Mouse (Mus musculus): ENCODE measurements around the gene Aagab.
A peak's percentile ranks its signal among the peaks of the same experiment; 100 is the strongest.

Aagab gene

GRCm38 (mm10) chr9:63608006-63608405, 5.5 kb downstream of the Aagab start:
- DNase-seq, result no peak

DNA sequence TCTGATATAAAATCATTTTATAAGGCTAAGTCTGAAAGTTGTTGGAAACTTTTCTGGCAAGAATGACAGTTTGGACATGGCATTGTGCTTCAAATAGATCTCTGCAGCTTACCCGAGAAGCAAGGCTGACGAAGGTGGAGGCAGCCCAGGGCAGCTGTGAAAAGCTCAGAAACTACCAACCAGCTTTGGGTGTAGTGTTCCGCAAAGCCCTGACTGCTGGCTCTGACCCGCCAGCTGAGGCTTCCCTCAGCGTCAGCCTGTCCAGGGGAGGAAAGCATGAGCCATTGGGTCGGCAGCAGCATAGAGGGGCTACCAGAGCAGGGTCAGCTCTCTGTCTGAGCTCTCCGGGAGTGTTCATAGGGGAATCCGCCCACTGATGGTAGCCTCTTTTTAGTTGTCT, 6.8 kb downstream of the Aagab start:
- no peak for DNase-seq

GRCm38 (mm10) chr9:63609776-63610175, 7.3 kb downstream of the Aagab start:
- no peak for DNase-seq

DNA sequence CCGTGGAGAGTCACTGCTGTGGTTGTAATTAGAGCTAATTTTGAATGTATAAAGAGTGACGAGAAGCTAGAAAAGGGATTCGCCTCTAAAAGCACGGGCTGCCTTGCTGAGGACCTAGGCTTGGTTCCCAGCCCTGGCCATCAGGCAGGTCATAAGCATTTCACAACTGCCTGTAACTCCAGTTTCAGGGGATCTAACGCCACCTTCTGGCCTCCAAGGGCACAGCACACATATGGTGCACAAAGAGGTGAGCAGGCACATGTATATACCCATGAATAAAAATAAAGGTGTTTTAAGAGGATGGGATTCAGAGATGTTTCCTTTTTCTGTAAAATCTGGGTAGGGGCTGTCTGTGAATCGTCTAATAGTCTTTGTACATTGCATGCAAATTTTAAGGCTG, 7.8 kb downstream of the Aagab start:
- DNase-seq, result no peak

DNA sequence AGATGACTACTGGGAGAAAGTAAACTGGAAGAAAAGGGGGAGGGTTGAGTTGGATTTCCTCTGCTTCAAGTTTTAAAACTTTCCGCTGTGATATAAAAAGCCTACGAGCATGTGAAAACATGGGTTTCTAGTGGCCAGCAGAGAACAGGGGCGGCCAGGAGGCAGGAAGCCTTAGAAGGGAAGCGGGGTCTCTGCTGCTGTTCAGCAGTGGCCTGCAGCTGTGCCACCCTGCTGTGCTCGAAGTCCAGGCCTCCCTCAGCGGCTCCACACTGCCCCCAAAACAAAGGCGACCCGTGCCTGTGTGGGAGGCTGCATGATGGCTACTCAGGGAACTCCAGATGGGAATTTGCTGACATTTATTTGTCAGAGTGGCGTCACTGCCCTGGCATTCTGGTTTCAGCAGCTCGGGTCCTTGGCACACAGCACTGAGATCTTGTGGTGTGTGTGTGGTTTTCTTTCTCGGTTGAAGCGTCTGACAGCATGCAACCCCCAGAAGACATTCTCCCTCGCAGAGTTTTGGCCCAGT, 8.4 kb downstream of the Aagab start:
- DNase-seq, result peak in 1 of 2 experiments; percentile 24

DNA sequence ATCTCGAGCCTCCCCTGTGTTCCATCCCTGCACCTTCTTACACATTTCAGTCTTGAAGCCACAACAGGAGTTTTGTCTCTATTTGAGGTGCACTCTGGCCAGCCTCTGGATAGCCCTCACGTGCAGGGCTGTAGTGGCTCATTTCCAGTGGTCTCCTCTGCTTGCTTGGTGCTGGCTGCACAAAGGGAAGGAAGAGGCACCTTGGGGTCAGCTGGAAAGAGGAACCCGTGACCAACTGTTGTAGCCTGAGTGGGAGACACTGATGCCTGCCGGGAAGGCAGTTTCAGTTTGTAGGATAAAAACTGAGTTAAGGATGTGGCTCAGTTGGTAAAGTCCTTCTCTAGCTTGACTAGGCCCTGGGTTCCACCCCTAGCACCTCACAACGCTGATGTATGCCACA, 9.5 kb downstream of the Aagab start:
- no peak for DNase-seq

DNA sequence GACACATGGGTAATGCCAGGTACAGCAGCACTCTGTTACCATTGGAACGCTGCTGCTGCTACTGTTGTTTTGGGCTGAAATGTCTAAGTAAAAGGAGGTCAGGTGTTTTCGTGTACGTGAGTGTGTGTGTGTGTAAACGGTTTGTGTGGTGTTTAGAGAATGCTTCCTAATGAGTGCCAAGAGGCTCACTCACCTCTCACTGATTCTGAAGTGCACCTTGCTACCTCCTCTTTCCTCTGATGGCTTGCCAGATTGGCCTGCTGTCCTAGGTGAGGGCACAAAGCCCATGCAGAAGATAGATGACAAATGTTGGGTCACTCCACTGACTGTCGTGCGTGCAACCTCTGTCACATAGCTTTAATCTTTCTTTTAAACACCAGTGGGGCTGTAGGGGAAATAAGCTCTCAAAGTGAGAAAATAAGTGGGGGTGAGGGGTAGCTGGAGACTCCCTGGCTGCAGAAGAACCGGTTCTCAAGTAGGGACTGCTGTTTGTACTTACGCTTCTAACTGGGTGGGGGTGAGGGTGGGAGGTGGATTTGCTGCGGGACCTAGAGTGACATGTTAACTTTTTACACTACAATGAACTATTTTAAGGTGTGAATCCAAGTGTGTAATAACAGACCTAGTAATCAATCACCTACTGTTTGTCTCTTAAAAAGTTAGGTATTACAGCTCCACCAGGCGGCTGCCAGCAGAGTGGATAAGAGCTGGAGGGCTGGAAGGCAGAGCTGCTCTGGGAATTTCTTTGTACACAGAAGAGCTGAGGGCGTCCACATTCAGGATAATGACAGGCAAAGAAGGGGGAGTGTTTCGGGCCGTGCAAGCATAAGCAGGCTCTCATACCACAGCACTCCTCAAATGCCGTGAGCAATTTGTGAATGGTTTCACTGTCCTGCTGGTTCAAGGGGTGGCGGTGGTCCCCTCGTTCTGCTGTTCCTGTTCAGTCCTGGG, 10.4 kb downstream of the Aagab start:
- peak; percentile 42 to 56 for DNase-seq

DNA sequence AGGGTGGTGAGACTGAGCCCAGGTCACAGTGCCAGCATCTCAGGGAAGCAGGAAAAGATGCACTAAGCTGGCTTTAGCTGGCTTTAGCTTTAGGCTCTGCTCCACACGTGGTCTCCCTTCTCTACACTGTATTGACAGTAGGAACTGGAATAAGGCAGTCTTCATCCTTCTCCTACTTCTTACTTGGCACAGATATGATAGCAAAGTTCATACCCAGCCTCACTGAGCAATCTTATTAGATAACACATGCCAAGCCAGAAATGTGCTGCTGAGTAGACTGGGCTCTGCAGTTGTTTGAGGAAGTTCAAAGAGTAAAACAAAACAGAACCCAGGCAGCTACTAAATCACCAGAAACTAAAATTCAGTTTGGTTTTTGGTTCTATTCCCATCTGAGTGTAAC, 11.1 kb downstream of the Aagab start:
- DNase-seq, result no peak

DNA sequence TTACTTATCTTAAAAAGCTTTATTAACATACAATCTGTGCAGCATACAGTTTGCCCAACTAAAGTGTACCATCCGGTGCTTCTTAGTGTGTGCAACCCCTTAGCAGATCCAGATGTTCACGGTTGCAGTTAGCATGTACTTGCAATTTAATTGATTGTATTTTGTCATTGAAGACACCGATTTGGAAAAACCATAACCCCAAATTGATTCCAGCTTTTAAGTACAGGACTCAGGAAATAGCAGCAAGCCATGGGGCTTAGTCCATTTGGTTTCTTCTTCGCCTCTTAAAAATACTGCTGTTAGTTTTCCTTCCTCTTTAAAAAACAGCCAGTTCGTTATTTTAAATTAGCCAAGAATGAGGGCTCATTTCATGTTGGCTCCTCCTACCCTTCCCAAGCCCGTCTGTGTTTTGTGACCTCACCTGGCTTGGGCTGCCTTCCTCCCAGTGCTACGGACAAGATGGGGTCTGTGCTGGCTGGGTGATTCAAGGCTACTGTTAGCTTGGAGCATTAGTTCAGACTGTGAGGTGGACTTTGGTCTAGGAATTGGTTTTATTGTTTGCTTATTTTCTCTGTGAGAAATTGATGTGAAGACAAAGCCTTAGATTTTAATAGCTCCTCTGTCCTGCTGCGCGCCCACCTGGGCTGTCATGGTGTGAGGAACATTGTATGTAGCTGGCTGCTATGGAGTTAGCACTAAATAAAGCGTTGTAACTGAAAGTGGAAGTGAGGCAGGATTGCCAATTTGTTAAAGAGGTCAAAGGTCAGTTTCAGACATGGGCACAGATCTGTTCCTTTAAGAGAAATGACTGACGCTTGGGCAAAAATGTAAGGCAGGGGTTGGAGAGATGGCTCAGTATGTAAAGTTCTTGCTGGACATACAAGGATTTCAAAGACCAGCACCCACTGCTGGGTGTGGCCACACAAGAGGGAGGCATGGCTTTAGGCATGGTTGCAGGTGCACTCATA, 11.8 kb downstream of the Aagab start:
- no peak for DNase-seq

DNA sequence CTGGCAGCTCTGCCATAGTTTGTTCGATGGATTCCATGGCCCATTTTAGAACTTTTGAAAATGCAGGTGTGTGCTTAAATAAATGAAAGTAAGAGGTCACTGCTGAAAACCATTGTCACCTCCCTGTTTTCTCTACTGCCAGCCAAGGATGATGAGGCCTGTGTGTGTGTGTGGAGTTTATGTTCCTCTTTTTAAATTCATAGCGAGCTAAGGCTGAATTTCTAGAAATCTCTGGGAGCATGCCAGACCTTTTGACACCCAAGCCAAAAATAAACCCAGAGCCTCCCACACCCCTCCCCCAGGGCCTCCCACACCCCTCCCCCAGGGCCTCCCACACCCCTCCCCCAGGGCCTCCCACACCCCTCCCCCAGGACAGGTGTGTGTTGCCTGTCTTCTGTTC, 15.5 kb downstream of the Aagab start:
- DNase-seq, result no peak

- DNase-seq, result no peak
Measured at GRCm38 (mm10) chr9:63623895-63624569, 21.6 kb downstream of the Aagab start.

- DNase-seq, result no peak
Measured at GRCm38 (mm10) chr9:63625090-63625756, 22.8 kb downstream of the Aagab start.

DNA sequence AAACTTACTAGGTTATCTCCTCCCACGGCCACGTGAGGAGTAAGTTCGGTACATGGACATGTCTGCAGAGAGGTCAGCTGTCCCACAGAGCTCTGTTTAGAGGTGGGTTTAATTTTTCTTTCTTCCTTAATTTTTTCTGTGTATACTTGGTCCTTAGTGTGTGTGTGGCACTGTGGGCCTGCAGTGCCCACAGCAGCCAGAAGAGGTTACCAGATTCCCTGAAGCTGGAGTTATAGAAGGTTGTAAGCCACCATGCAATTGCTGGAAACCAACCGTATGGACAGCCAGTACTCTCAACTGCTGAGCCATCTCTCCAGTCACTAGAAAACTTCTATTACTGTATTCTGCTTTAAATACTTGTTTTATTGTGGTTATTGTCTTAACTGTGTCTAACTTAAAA, 29.6 kb downstream of the Aagab start:
- no peak for DNase-seq

GRCm38 (mm10) chr9:63632924-63633323, 30.5 kb downstream of the Aagab start:
- DNase-seq, result no peak

DNA sequence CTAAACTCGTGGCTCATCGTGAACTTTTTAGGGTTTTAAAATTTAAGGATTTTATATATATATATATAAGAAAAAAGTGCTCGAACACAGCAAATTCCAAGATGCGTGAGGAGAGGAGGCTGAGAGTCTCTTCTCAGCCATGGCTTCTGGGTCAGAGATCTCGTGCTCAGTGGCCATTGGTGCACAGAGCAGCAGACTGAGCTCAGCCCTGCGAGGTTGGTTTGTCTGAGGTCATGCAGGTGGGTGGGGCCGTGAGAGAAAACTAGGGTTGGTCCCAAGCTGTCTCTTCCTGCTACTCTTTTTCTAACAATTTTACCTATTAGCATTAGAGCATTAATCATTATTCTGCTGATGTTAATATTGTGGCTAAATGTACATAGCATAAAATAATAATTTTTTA, 30.9 kb downstream of the Aagab start:
- DNase-seq, result no peak

GRCm38 (mm10) chr9:63636113-63636512, 33.7 kb downstream of the Aagab start:
- no peak for DNase-seq

DNA sequence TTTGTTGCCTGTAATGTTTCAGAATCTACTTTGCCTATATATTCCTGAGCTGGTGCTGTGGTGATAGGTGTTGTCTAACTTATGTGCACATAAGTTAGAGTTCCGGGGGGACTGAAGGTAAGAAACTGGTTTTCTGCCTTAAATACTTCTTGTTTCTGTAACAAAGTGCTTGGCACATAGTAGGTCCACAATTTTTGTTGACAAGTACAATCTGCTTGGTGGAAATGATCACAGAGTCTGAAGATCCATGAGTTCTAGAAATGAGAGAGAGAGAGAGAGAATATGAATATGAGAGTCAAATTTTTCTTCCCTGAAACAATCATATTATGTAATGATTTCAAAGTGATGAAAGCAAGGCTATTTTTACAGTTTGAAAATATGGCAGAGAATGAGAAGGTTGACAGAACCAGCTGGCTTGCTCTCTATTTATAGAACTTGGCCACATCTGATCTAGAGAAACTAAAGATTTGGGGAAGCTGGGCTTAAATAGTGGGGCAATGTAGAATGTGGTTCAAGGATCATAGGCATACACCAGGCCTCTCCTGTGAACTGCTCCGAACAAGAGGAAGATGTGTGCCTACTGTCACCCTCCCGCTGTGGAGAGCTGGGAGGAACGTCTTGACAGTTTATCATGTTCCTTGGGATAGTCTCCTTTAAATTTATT, 39.7 kb downstream of the Aagab start:
- no peak for DNase-seq

DNA sequence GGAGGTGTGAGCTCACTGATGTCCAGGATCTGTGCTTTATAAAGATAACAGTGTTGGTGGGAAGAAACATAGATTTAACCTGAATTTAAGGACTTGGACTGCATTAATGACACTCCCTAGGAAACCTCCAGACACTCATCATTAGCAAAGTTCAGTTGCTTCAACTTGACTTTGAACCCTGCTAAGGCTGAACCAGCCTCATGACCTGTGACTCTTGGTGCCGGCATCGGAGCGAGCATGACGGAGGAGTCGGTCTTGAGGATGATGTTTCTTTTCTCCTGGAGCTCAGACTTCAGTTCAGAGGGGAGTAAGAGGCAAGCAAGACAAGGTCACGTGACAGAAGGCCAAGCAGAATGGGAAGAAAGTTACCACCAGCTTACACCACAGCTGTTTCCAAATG, 41.6 kb downstream of the Aagab start:
- no peak for DNase-seq

- no peak for DNase-seq
Measured at GRCm38 (mm10) chr9:63645084-63645483, 42.6 kb downstream of the Aagab start.

DNA sequence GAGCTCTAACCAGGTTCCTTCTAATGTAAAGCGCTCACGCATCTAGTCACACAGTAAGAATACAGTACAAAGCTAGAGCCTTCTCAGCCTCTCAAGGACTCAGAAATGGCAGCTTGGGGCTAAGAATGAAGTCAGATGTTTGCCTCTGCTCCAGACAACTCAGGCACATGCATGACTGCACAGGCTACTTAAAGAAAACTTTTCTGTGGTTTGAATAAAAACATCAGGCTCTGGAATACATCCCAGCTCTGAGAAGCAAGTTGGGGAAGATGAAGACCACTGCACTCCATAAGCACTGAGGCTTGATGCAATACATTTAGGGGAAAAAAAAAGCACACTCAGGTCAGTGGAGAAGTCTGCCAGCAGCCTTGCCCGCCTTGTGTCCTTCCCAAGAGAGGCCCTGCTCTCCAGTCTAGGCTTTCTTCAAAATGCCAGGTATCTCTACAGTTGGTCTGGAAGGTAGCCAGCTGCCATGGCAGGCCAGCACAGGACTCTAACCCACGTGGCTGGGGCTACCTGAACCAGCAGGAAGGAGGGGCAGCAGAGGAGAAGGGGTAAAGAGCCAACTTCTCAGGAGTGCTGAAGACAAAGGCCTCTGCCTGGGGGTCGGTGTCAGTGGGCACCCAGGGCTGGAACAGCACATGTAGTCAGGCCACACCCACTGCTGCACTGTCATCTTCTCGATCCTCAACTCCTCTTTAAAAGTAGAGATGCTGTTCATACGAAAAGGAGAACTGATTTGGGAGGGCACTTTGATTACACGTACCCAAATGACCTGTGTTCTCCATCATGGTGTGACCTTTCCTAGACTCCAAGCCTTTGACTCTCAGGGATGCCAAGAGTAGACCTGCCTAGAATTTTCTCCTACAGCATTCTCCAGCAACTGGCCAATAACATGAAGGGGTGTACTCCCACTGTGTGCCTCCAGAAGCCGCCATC, 45.4 kb downstream of the Aagab start:
- peak; percentile 44 to 45 for DNase-seq

Measured in cerebellum, postnatal 14 days (tissue).